Mouse (Mus musculus) thymus, postnatal 36 days (tissue): ENCODE data around the gene Gm16503.
"Not testable (repeated sequence)": the region's sequence is repeated elsewhere in the genome, so short reads cannot be mapped to it uniquely, and the experiment has no call there.

Source experiments
- DNase-seq, 2 experiments: peaks; one replicate each; pipeline ENCODE4 v3.0.0; 2022; ENCODE audit warnings: mixed read lengths in 2 of 2

Gm16503 gene

DNA sequence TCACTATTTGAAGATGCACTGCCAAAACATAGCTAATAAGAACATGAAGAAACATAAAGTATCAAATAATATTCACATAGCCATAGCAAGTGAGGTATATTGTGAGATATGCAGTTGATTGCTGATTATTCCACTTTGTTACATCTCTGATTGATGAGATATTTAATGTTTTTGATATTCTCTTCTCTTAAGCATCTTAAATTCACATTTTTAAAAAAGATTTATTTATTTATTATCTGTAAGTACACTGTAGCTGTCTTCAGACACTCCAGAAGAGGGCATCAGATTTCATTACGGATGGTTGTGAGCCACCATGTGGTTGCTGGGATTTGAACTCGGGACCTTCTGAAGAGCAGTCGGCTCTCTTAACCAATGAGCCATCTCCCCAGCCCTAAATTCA is at the start of gene Gm16503:
Gene Gm16503 (plus strand): TSS at position 301 of the 400 bp plus-strand sequence.
- not testable (repeated sequence) for DNase-seq

- not testable (repeated sequence) for DNase-seq
Measured at GRCm38 (mm10) chr4:147492117-147492516, 47.9 kb upstream of the Gm16503 start, which contains the start of gene Zfp982. Gene Zfp982 (plus strand): TSS chr4:147492417.

GRCm38 (mm10) chr4:147498772-147499613 is 41.0 kb upstream of the Gm16503 start:
- not testable (repeated sequence) for DNase-seq

DNA sequence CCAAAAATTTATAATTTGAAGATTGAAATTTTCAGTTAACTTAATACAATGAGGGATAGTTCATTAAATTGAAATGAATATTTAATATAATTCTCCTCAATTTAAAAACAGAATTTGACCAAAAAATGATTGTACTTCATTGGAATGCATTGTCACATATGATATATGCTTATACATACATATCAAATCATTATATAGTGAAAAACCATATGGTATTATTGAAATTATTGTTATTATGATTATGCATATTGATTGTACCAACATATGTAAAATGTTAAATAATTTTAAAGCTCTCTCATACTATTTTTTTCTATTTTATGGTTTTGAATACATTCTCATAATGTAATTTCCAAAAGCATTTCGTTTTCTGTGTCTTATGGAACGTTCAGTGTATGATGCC is 30.8 kb upstream of the Gm16503 start:
- no peak for DNase-seq

DNA sequence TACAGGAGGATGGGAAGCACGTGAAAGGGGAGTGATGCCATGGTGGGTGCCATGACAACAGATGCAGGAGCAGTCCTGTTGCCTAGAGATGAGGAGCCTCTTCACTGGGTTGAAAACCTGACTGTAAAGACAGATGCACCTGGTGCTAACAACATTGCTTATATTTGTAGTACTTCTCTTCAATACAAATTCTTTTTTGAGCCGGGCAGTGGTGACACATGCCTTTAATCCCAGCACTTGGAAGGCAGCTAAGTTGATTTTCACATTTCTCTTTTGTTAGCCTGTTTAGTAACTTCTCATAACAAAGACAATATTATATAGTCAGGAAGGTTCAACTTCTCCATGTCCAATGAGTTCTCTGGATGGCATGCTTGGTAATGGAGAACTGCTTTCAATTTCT is 21.0 kb upstream of the Gm16503 start:
- DNase-seq, result no peak

DNA sequence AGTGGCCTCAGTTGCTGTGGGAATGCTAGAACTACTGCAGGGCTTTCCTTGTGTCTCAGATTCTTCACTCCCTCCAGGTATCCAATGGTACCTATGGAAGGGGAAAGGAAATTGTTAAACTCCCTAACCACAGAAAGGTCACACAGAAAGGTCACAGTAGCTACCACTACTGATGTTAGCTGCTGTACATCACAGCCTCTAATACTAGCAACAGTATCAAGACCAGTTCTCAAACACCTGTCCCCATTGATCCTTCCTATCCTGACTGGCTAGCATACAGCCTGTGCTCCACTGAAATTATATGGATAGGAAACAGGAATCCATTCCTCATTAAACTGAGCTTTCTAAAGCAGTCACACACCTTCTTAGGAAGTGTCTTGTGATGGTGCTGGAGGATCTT is 19.9 kb upstream of the Gm16503 start:
- no peak for DNase-seq

DNA sequence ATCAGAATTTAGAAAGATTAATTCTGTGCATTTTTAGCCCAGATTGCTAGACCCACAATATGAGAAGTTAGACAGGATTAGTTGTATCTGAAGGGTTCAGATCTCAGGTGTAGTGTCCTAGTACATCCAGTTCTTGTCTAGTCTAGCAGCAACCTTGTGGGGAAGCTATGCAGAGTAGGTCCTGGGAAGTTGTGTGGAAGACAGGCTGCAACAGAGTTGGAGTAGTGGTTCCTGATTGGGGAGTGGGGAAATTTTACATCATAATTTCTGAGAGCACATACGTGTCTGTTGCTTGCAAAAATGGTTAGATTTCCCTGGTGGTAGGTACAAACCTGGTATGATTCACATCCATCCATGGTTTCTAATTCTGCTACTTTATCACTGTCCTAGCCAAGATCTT is 14.9 kb upstream of the Gm16503 start:
- DNase-seq, result no peak

DNA sequence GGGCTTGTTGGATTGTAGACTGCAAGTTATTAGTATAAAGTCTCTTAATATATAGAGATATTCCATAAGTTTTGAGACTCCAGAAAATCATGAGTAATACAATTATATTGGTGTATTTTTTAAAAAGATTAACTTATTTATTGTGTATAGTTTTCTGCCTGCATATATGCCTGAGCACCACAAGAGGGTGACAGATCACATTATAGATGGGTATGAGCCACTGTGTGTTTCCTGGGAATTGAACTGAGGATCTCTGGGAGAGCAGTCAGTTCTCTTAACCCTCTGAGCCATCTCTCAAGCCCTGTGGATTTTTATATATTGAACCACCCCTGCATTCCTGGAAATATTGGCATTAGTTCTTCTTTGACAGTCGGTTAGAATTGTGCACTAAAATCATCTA is 9.7 kb upstream of the Gm16503 start:
- DNase-seq, result no peak

DNA sequence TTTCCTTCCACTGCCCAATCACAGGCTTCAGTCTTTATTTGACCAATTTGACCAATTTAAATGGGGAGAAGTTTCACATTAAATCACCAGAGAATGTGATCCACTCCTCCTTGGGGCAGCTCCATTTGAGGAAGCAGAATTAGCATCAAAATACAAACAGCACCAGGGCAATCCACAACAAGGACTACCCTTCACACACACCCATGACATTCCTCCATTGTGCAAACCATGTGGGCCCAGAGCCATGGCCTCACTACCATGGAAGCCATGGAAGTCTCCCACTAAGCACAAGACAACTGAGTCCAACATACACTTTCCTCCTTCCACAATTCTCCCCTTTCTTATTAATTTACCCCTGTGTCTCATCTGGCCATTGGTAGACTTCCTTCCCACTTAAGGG is 4.1 kb upstream of the Gm16503 start:
- not testable (repeated sequence) for DNase-seq

GRCm38 (mm10) chr4:147537702-147538101 is 2.3 kb upstream of the Gm16503 start:
- no peak for DNase-seq

GRCm38 (mm10) chr4:147541105-147541504 is 1.1 kb downstream of the Gm16503 start:
- no peak for DNase-seq

DNA sequence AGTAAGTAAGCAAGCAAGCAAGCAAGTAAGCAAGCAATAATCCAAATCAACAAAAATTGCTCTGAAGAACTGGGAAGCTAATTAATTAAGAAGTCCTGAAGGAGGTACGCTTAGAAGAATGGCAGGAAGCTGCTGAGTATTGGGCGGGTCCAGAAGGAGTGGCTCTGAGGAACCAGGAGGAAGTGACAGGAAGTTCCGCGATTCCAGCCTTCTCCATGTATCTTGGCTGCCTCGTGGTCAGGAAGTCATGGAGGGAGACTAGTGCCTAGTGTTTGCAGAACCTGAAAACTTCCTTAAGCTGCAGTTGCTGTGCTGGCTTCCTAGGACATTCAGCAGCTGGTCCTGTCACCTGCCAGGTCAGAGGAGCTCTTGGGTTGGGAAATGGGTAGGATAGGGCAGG is 13.1 kb downstream of the Gm16503 start, which contains the start of gene Zfp985:
Gene Zfp985 (plus strand): TSS at position 207 of the 400 bp plus-strand sequence.
- DNase-seq, result not testable (repeated sequence)

DNA sequence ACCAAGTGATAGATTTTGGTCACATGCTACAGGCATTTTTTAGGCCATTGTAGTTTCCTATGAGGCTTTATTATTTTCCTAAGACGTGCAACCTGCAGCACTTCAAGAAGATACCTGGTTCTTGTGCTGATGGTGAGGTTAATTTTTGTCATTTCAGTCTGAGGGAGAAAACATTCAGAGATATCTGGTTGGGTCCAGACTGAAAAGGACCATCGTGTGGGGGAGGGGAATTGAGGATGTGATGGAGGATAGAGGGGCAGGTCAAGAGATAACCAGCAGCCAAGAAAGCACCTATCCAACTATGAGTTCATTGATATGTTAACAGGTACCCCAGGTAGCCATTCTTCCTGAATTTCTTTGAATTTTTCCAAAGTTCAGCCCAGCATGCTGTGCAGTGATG is 14.3 kb downstream of the Gm16503 start:
- not testable (repeated sequence) for DNase-seq

DNA sequence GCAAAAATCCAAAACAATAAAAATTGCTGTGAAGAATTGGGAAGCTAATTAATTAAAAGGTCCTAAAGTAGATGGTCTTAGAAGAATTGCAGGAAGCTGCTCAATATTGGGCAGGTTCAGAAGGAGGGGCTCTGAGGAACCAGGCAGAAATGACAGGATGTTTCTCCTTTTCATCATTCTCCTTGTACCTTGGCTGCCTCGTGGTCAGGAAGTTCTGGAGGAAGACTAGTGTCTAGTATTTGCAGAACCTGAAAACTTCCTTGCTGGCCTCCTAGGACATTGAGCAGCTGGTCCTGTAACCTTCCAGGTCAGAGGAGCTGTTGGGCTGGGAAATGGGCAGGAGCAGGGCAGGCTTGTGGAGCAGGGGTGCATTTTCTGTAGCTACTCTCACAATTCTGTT is 16.9 kb downstream of the Gm16503 start:
- DNase-seq, result not testable (repeated sequence)

GRCm38 (mm10) chr4:147558011-147558410 is 18.0 kb downstream of the Gm16503 start:
- DNase-seq, result not testable (repeated sequence)

- DNase-seq, result not testable (repeated sequence)
Measured at GRCm38 (mm10) chr4:147559096-147559495, 19.1 kb downstream of the Gm16503 start.

GRCm38 (mm10) chr4:147565426-147566220 is 25.6 kb downstream of the Gm16503 start:
- DNase-seq, result no peak

DNA sequence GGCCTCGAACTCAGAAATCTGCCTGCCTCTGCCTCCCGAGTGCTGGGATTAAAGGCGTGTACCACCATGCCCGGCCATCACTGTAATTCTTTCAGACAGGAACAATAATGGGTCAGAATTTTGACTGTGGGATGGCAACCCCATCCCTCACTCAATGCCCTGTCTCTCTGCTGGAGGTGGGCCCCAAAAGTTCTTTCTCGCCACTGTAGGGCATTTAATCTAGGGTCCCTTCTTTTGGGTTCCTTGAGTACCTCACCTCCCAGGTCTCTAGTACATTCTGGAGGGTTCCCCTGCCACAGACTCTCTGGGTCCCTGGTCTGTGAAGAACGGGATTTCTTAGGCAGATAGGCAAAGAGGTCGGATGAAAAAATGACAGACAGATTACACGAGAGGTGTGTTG is 31.1 kb downstream of the Gm16503 start:
- DNase-seq, result not testable (repeated sequence)

DNA sequence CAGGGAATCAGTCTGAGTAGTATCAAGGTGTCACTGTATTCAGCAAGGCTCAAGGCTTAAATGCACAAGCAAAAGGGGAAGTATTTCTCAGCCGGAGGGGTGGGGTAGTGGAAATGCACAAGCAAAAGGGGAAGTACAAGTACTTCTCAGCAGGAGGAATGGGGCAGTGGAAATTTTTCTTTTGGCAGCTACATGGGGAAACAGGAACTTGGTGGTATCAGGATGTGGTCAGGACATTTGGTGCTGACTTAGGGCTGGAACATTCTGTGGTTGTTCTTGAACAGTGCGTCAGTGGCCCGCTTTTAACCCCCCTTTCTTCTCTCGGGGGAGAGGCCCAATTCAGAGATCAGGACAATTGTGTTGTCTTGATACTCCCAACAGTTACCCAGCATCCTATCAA is 39.4 kb downstream of the Gm16503 start:
- DNase-seq, result not testable (repeated sequence)

DNA sequence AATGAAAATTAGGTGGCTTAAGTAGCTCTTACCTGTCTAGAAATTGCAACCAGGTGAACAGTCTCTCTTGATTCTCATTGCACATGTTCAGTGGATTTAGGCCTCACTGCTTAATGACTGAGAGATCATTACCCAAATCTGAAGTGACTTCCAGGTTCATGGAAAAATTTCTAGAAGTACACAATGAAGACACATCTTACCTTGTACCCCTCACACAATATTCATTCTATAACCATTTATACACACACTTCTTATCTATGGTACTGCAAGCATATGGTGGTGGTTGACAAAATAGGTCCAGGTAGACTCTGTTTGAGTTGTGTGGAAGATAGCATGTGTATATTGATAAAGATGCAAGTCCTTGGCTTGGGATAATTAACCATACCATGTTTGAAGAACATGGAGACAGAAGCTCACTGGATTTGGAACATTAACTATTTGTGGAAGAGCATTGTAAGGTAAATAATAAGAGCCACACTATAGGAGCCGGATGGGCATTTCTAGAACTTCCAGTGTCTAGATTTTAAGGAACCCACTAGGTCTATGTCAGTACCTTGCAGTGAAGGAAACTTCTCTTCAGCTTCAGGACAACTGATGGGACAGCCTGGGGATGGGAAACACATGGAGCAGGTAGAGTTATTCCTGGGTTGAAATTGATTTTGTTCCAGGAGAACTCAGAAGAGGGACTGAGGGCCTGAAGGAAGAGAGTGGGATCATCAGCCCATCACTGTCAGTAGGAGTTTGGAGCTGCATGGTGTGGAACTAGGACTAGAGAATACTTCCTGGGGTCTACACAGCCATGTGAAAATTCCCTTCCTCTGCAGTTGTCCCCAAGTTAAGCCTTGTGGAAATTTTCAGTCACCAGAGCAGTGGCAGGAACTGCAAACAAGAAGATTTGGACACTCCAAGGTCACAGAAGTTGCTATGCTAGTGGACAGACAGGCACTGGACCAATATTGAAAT is 46.8 kb downstream of the Gm16503 start:
- no peak for DNase-seq
